In the genomic region with DNA sequence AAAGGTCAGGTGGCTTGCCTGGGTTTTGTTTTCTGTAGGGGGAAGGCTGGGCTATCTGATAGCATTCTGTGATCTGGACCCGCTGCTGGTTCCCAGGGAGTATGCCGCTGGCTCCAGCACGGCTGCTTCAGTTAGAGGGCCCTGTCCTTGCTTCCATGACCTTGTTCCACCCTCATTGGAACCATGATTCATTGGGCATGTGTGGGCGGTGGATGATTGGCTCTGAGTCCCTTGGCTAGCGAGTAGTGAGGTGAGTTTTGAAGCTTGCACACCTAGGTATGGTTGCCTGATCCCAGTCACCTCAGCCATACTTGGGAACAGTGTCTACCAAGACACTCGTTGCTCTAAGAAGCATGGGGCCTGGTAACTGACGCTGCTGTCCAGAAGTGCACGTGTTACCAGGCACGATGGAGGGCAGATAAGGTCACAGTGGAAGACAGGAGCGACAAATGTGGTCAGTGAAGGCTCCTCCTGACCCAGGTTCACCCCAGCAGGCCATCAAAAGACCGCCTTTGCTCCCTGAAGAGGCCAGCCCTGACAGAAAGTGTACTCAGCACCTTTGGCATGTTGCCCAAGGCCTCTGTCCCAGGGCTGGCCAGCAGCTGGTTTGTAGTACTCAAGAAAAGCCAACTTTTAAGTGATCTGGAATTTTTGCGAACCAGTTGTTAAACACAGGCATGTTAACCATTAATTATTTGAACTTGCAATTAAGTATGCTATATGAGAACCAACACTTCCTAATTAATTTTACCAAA, we compare ENCODE assay signal across 9 mouse cellular contexts. TPM values are rescaled to one million over a fixed set of nuclear protein-coding genes. Genes with fewer than 3 reads are reported as not detected.
DNase-seq lines count a peak whose midpoint lies in the region; ATAC-seq lines count a peak whose summit lies in the region.
"Had no signal": no experiment of that assay in that cellular context is flagged by ENCODE, and none has a peak within 500 bp of the region (broad histone marks: within the 10 kb centered on the region; RNA-seq: fewer than 3 reads in every experiment).

No protein-coding gene starts in this region.

- no peak overlapping the region for H3K27ac ChIP-seq in kidney, embryonic 15.5 days
- no peak overlapping the region for H3K27ac ChIP-seq in stomach, embryonic 14.5 days (ENCODE audit: low read length)

- no peak overlapping the region for H3K9ac ChIP-seq in kidney, embryonic 15.5 days
- no peak overlapping the region for H3K9ac ChIP-seq in stomach, embryonic 14.5 days (replicated peaks; ENCODE audit: low read depth, low read length)

- no peak overlapping the region for H3K4me2 ChIP-seq in kidney, embryonic 15.5 days
- H3K4me2 ChIP-seq in stomach, embryonic 14.5 days (replicated peaks; ENCODE audit: low read depth, low read length): no peak overlapping the region

- H3K9me3 ChIP-seq in kidney, embryonic 15.5 days (replicated peaks): no peaks in the 10 kb centered on the region
- H3K9me3 ChIP-seq in stomach, embryonic 14.5 days (ENCODE audit: control insufficient read depth, low read depth, low read length): no peaks in the 10 kb centered on the region

- 42% methylated on average over 12 of the region's 12 CpGs for WGBS in kidney, embryonic 15.5 days
- WGBS in stomach, embryonic 14.5 days: 50% methylated on average over 12 of the region's 12 CpGs

- peaks cover 7% of the 10 kb centered on the region for H3K4me1 ChIP-seq in kidney, embryonic 15.5 days
- H3K4me1 ChIP-seq in stomach, embryonic 14.5 days (ENCODE audit: control insufficient read depth, insufficient read depth, low read length): 0 out of 2 replicates have a peak, but pooled peaks cover 2% of the 10 kb centered on the region

- ATAC-seq in kidney, embryonic 15.5 days (replicated peaks; ENCODE audit: low FRiP score): peak; percentile 49
- peak; percentile 37; the same call in 1 of the 2 replicates for ATAC-seq in stomach, embryonic 14.5 days (ENCODE audit: insufficient number of reproducible peaks, insufficient read depth, low FRiP score, low read depth)
- no peak for ATAC-seq in megakaryocyte-erythroid progenitor cell, adult 5-6 weeks (replicated peaks; ENCODE audit: low FRiP score, low TSS enrichment, poor library complexity, severe bottlenecking)

- H3K4me3 ChIP-seq in kidney, embryonic 15.5 days (replicated peaks): no peak overlapping the region
- no peak overlapping the region for H3K4me3 ChIP-seq in stomach, embryonic 14.5 days (ENCODE audit: low read depth, low read length)

- no peaks in the 10 kb centered on the region for H3K27me3 ChIP-seq in kidney, embryonic 15.5 days
- no peaks in the 10 kb centered on the region for H3K27me3 ChIP-seq in stomach, embryonic 14.5 days (ENCODE audit: control insufficient read depth, insufficient read depth, low read length)

- peak; percentile 10 for DNase-seq in left cerebral cortex, postnatal 4 days
- DNase-seq in left cerebral cortex, adult 8-10 months (ENCODE audit: low spot score in 2 of 2): no peak
- peak; percentile 90 to 91 for DNase-seq in adrenal gland, postnatal 36 days
- no peak for DNase-seq in left cerebral cortex, postnatal 25 days (ENCODE audit: low spot score in 2 of 2)
- no peak for DNase-seq in frontal cortex, adult 2 months (ENCODE audit: extremely low spot score in 1 of 2, low spot score in 1 of 2)
- DNase-seq: thymus, postnatal 14 days had no signal

- intact Hi-C loops in left cerebral cortex, postnatal 4 days (cut with DNase I): loop anchor here (10.0 kb wide), 1 partner anchor 317 kb away; the partner anchor contains the start of gene Snrpa1
- intact Hi-C loops in left cerebral cortex, postnatal 25 days (cut with DNase I): loop anchor here (2.0 kb wide), 1 partner anchor 317 kb away; no protein-coding TSS in a partner anchor

- H3K36me3 ChIP-seq in kidney, embryonic 15.5 days: no peaks in the 10 kb centered on the region
- no peaks in the 10 kb centered on the region for H3K36me3 ChIP-seq in stomach, embryonic 14.5 days (ENCODE audit: control insufficient read depth, insufficient read depth, low read length)

RNA-seq across cellular contexts. Expression of gene Tm2d3, which starts 46.5 kb away (rescaled TPM):
- total RNA-seq in left cerebral cortex, postnatal 4 days (2021): 10 to 100 TPM; 27.8 to 36.4 TPM
- total RNA-seq in left cerebral cortex, adult 8-10 months (2022): 10 to 100 TPM; 47.5 to 64.0 (median 58.3) TPM
- total RNA-seq in adrenal gland, postnatal 36 days (2021): 10 to 100 TPM; 59.4 to 60.7 TPM
- 88.1 and 89.8 TPM in 2 replicates for polyA plus RNA-seq in kidney, embryonic 15.5 days (2015; fragmentation: Nextera tagmentation; extraction: Ambion mirVana)
- polyA plus RNA-seq in stomach, embryonic 14.5 days (2014; fragmentation: Nextera tagmentation; extraction: Ambion mirVana): 94.8 and 98.5 TPM in 2 replicates
- total RNA-seq in left cerebral cortex, postnatal 25 days (2021): 10 to 100 TPM; 50.2 to 59.7 TPM
- total RNA-seq in megakaryocyte-erythroid progenitor cell, adult 5-6 weeks (2014; fragmentation: Nextera tagmentation): 42.3 and 47.2 TPM in 2 replicates
- 25.6 and 64.9 TPM in 2 replicates for total RNA-seq in megakaryocyte-erythroid progenitor cell, adult 5-6 weeks (2017)
- polyA plus RNA-seq in frontal cortex, adult 2 months (2012; rRNA removed): 99.7 and 106 TPM in 2 replicates

Comparison
In these comparisons a context has a peak if more than half of its experiments do, and no peak if none do; other contexts are left out.
1. DNase-seq: peak in left cerebral cortex, postnatal 4 days (single experiment) and adrenal gland, postnatal 36 days (2 of 2); none in left cerebral cortex, adult 8-10 months (0 of 2), left cerebral cortex, postnatal 25 days (0 of 2) and frontal cortex, adult 2 months (0 of 2).